Mouse (Mus musculus) lung, postnatal 10 days (tissue): ENCODE results near the gene Gnb3.

Experiments
- DNase-seq: peaks from one replicate; pipeline ENCODE4 v3.0.0; 2021

The Gnb3 gene

GRCm38 (mm10) chr6:124840241-124841167 lies at the start of gene Gnb3:
Gene Gnb3 (minus strand): TSS chr6:124840275.
- no peak for DNase-seq

GRCm38 (mm10) chr6:124888555-124889125 lies 48.6 kb upstream of the Gnb3 start:
- DNase-seq, result no peak

- DNase-seq, result no peak
Observed at GRCm38 (mm10) chr6:124887986-124888385, 47.9 kb upstream of the Gnb3 start, which contains the start of gene Cd4. Gene Cd4 (minus strand): TSS chr6:124888221.

- DNase-seq, result no peak
Observed at GRCm38 (mm10) chr6:124885956-124886381, 45.9 kb upstream of the Gnb3 start.

- no peak for DNase-seq
Observed at GRCm38 (mm10) chr6:124884714-124885500, 44.8 kb upstream of the Gnb3 start.

- no peak for DNase-seq
Observed at GRCm38 (mm10) chr6:124883351-124883750, 43.3 kb upstream of the Gnb3 start.

- no peak for DNase-seq
Observed at GRCm38 (mm10) chr6:124881821-124882220, 41.7 kb upstream of the Gnb3 start.

- no peak for DNase-seq
Observed at GRCm38 (mm10) chr6:124879390-124879789, 39.3 kb upstream of the Gnb3 start.

- DNase-seq, result no peak
Observed at GRCm38 (mm10) chr6:124874348-124874747, 34.3 kb upstream of the Gnb3 start.

- DNase-seq, result no peak
Observed at GRCm38 (mm10) chr6:124866560-124866959, 26.5 kb upstream of the Gnb3 start.

- no peak for DNase-seq
Observed at GRCm38 (mm10) chr6:124865766-124866362, 25.8 kb upstream of the Gnb3 start.

GRCm38 (mm10) chr6:124863658-124864298 lies 23.7 kb upstream of the Gnb3 start, which contains the start of gene Gpr162:
Gene Gpr162 (minus strand): TSS chr6:124863983.
- DNase-seq, result peak; percentile 77

- DNase-seq, result no peak
Observed at GRCm38 (mm10) chr6:124863125-124863657, 23.1 kb upstream of the Gnb3 start.

- DNase-seq, result no peak
Observed at GRCm38 (mm10) chr6:124862406-124863124, 22.5 kb upstream of the Gnb3 start.

GRCm38 (mm10) chr6:124861802-124862201 lies 21.7 kb upstream of the Gnb3 start:
- no peak for DNase-seq

- no peak for DNase-seq
Observed at GRCm38 (mm10) chr6:124861266-124861665, 21.2 kb upstream of the Gnb3 start.

GRCm38 (mm10) chr6:124860511-124860910 lies 20.4 kb upstream of the Gnb3 start:
- DNase-seq, result no peak

- peak; percentile 93 for DNase-seq
Observed at GRCm38 (mm10) chr6:124859725-124860124, 19.6 kb upstream of the Gnb3 start.

- DNase-seq, result no peak
Observed at GRCm38 (mm10) chr6:124858561-124859318, 18.7 kb upstream of the Gnb3 start.

- no peak for DNase-seq
Observed at GRCm38 (mm10) chr6:124857840-124858530, 17.9 kb upstream of the Gnb3 start.
